Mouse (Mus musculus) heart, postnatal 0 days (tissue): Measurements from ENCODE around the gene Slit1.

ENCODE experiments used
- CTCF ChIP-seq: IDR thresholded peaks from 2 replicates; pipeline ENCODE4 v1.5.1; 2016; ENCODE audit warnings: antibody characterized with exemption, control low read depth, low read depth
- EP300 ChIP-seq: IDR thresholded peaks from 2 replicates; pipeline ENCODE4 v1.6.1; 2016; ENCODE audit warnings: antibody characterized with exemption, low read depth

DNA sequence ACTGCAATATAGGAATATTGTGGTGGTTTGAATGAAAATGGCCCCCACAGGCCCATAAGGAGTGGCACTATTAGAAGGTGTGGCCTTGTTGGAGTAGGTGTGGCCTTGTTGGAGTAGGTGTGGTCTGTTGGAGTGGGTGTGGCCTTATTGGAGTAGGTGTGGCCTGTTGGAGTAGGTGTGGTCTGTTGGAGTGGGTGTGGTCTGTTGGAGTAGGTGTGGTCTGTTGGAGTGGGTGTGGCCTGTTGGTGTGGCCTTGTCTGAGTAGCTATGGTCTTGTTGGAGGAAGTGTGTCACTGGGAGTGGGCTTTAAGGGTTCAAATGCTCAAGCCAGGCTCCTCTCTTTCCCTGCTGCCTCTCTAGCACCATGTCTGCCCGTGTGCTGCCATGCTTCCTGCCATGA, 63.2 kb downstream of the Slit1 start:
- TF ChIP-seq CTCF (no peak), EP300 (no peak)
